Mouse (Mus musculus) kidney, postnatal 36 days (tissue): ENCODE measurements at regions not wholly inside any gene's neighbourhood (a gene's known extent, or its start where the extent isn't known, plus 50 kb on each side); places are given as distances from the start of the nearest gene placed in this dataset.

Source experiments
- DNase-seq, 2 experiments: peaks; one replicate each; pipeline ENCODE4 v3.0.0; 2021 to 2022; ENCODE audit warnings: mixed read lengths in 2 of 2

DNA sequence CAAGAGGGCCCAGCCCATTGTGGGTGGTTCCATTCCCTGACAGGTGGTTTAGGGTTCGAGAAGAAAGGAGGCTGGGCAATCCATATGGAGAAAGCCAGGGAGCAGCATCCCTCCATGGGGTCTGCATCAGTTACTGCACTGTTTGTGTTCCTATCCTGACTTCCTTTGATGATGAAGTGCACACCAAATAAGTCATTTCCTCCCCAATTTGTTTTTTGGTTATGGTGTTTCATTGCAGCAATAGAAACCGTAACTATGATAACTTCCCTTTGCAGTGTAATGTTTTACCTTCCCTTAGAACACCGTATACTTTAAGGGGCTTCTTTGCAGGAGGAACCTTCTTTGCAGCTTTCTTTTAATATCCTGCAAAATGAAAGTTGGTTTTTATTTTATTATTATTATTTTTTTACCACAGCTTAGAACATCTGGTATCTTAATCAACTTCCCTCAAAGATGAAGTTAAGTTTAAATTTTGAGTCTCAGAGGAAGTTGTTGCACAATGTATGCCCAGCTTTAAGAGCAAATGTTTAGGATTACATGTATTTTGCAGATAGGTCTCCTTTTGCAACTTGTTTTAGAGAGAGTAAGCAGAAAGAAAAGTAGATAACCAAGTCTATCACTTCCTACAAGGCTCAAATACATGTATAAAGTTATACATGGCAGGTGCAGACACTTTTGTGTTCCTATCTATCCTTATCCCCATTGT lies 1059.1 kb downstream of the Diaph2 start:
- DNase-seq = no peak

DNA sequence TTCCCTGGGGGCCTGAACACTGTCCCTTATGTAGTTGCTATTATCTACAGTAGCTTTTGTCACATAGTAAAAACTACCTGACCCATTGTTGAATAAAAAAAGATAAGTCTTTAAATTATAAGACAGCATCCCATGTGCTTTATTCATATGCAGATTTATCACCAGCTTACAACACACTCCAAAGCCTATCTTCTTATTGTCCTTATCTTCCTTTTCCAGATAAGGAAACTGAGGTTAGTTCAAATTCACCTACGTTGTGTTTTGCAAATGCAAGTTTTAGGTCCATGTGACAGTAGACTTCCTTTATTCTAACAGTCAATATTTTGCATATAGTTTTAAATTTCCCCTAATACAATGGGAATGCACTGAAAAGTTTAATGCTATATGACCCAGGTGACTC lies 1069.4 kb downstream of the Diaph2 start:
- no peak for DNase-seq

- no peak for DNase-seq
Measured at GRCm38 (mm10) chrX:130819707-130820106, 1070.2 kb downstream of the Diaph2 start.

GRCm38 (mm10) chrX:130820168-130820567 lies 1070.6 kb downstream of the Diaph2 start:
- DNase-seq = no peak

DNA sequence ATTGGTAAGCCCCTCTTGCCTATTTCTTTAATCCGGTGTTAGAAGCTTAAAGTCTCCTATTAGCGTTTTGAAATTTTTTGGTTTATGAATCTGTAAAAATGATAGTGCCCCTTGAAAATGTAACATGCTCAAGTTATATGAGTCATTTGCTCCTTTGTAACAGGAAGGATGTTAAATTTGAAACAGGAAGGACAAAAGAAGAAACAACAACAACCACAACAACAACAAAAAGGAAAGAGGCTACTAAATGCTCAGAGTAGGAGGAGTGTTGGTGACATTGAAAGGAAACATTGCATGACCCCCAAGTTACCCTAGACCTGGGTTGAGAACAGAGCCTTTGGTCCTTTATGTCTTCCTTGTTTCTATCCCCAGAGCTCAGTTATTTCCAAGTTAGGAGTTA lies 1074.4 kb downstream of the Diaph2 start:
- DNase-seq = no peak

GRCm38 (mm10) chrX:130835835-130836234 lies 1086.3 kb downstream of the Diaph2 start:
- no peak for DNase-seq

GRCm38 (mm10) chrX:130843141-130843540 lies 1093.6 kb downstream of the Diaph2 start:
- DNase-seq = no peak

- DNase-seq = no peak
Measured at GRCm38 (mm10) chrX:130866506-130866905, 1117.0 kb downstream of the Diaph2 start.

GRCm38 (mm10) chrX:130874157-130874556 lies 1124.6 kb downstream of the Diaph2 start:
- DNase-seq = no peak

GRCm38 (mm10) chrX:130875289-130875688 lies 1125.7 kb downstream of the Diaph2 start:
- DNase-seq = peak in 1 of 2 experiments; percentile 3

DNA sequence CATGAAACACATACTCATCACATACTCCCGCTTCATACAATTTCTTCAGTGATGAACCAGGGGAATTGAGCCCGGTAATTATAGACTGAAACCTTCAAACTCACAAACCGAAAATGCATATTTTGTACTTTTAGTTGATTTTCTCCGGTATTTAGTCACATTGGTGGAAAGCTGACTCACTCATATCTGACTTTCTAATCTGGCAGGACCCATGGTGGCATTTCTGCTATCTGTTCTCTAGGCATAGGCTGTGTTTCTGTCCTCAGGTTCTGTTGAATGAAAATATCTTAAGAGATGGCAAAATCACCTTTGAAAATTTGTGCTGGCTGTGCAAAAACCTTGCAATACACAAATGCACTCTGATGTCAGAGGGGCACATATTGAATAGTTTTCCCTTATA lies 1126.6 kb downstream of the Diaph2 start:
- DNase-seq = no peak
